Mouse (Mus musculus) 3134 (cell line): ENCODE measurements around the gene Adamts12.

Experiments used
- DNase-seq: peaks from one replicate; pipeline ENCODE4 v3.0.0-alpha.2; 2011; ENCODE audit warnings: low spot score; ENCODE audit not compliant: insufficient read length; ENCODE audit errors: extremely low read depth

Adamts12 gene

DNA sequence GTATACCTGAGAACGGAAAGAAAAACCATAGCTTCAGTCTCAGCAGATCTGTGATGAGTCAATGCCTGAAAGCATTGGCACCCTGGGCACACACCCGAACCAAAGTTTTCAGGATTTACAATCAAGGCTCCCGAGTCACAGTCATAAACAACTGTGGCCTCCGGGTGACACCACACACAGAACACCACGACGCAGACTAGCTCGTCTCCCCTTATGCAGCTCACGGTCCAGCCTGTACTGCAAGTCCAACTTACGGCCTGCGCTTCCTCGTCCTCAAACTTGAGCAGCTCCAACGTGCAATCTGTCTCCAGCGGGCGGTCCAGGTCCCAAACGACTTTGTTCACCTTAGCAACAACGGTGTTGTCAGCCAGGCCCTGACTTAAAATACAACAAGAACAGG is 328.3 kb downstream of the Adamts12 start:
- no peak for DNase-seq

DNA sequence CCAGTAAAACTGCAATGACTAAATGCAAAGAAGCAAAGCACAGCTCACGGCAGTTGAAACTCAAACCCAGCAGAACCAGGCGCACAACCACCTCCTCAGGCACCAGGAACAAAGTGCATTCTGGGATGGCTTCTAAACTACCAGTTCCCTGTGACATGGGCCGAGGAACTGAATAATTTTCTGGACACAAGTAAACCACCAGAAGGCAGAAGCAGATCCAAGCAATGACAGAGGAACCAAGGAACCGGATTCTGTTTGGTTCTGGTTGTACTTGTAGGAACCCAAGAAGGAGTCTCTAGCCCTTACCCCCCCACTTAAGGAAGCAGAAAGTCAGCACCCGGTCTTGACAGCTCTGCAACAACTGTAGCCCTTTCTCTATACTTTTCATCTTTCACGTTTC is 331.8 kb downstream of the Adamts12 start:
- DNase-seq = no peak
